Mouse (Mus musculus) skeletal muscle tissue, postnatal 0 days (tissue): ENCODE data around the gene Slc25a30. TPM values are rescaled to one million over a fixed set of nuclear protein-coding genes. Genes with fewer than 3 reads are reported as not detected.

Experiments
- polyA plus RNA-seq: library from polyadenylated mRNA; unstranded; fragments of >200 nt; fragmentation: Nextera tagmentation; extraction: Ambion mirVana; gene quantifications from 2 replicates; pipeline ENCODE4 v1.2.1, GENCODE M21; 2015

Gene Slc25a30
- polyA plus RNA-seq = 1.5 and 1.6 TPM in 2 replicates

DNA sequence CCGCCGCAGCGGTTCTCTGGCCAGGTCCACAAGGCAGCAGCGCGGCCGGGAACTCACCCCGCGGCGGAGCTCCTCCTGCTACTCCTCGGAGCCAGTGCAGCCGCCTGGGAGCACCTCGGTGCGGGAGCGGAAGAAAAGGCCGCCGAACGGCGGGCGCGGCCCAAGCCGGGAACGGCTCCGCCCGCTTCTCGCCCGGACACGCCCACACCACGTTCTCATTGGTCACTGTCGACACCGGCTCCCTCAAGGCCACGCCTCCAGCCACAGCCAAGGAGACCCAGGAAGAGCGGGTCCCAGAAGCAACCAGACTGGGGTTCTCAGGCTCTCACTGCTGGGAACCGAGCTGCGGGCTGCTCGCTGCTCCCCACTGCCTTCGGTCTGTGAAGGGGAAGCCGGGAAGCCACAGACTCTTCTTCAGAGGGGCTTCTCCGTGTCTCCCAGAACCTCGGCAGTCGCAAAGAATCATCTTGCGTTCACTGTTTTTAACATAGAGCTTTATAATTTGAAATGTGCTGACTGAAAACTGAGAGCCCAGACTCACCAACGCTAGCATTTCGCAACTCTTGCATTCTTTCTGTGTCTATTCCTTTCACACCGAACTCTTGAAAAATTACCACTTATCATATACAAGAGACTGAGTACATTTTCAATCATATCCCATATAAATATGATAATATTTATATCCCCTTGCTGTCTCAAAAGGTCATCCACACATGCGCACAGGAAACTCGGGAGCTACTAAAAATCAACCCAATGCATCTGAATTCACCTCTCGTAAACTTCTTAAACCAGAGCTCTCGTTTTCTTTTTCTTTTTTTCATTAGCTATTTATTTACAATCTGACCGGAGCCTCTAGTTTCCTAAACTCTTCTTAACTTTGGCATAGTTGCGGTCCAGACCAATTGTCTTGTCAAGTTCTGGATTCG, at the start of gene Slc25a30:
Gene Slc25a30 (minus strand): TSS at position 170 of the 926 bp plus-strand sequence.

GRCm38 (mm10) chr14:75753991-75754817, 32.6 kb downstream of the Slc25a30 start, which contains the start of gene Cog3:
TSS of gene Cog3 (minus strand) at chr14:75754517.

Other genes starting within 250 kb of the Slc25a30 start
- gene Spert, start 193.9 kb downstream of the Slc25a30 start, polyA plus RNA-seq = not detected in 2 replicates
- gene Erich6b, start 144.8 kb downstream of the Slc25a30 start, polyA plus RNA-seq = not detected in 2 replicates
- 7.1 and 7.3 TPM in 2 replicates for gene Cog3, start 32.5 kb downstream of the Slc25a30 start, polyA plus RNA-seq
- 1,359 and 1,403 TPM in 2 replicates for gene Tpt1, start 58.1 kb upstream of the Slc25a30 start, polyA plus RNA-seq
- gene Kctd4, start 168.0 kb upstream of the Slc25a30 start, polyA plus RNA-seq = 0.19 and 0.60 TPM in 2 replicates
- gene Gtf2f2, start 223.8 kb upstream of the Slc25a30 start, polyA plus RNA-seq = 18.5 and 20.5 TPM in 2 replicates